Mouse (Mus musculus) ovary, postnatal 36 days (tissue): ENCODE data around the gene Lrrc4.

Experiments
- DNase-seq: peaks from one replicate; pipeline ENCODE4 v3.0.0; 2022; ENCODE audit warnings: low spot score, mixed read lengths

Lrrc4 gene

DNA sequence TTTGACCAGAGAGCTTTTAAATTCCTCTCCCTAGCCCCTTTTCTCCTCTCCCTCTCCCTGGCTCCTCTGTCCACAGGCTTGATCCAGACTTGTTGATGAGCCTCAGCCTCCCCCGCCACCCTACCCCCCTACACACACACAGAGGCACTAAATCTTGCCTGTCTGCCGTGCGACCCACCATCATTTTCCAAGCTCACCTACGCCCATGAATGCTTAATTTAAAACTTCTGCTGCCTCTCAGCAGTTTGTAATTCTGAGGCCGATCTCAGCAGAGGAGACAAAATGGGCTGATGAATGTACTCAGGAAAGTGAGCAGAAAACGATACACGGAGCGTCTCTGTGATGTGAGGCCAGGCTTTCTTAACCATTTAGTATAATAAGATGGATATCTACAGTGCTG lies 23.1 kb upstream of the Lrrc4 start:
- no peak for DNase-seq

DNA sequence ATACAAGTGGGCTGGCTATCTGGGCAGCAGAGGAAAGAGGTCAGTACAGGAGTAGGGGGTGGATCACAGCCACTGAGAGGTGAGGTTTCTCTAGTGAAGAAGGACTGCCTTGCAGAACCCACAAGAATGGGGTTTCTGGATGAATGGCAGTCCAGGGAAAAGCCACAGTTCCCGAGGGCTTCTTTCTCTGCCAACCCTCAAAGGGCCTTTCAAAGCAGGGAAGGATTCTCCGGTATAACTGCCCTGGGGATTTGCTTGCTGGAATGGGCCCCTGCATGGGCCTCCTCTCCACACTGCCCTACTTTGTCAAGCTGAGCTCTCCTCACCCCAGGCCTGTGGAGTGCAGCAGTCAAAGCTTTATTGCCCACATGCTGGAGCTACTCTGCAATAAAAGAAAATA lies 22.1 kb upstream of the Lrrc4 start:
- no peak for DNase-seq

DNA sequence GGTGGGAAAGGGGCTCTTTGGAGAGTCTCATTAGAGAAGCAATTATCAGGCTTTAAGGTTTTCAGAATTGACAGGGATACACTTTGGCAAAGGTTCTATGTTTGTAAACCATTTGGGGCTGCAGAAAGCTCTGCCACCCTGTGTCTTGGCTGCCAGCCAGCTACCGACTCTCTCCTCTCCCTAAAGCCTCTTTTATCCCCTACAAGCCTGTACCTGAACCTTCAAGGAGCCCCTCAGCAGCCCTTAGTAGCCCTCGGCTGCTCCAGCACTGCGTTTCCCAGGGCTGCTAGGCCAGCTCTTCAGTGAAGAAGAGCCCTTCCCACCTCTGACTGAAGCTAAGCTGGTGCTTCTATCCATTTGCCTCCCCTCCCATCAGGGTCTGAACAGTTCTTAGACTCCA lies 21.6 kb upstream of the Lrrc4 start:
- DNase-seq = no peak

DNA sequence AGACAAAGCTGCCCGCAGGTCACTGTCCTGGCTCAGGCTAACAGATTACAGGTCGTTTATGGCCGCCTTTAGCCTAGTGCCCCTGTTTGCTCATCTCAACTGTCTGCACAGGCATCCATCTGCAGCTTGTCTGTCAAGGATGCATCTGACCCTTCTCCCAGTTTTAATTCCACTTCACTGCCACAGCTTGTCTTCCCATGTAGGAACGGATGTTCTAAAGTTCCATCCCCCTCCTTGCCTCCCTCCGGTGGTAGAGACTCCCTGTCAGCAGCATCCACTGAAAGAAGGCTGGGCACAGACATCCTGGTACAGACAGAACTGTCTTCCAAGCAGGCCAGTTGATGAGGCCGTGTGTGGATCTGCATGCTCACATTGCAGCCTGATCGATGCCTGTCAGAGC lies 20.8 kb upstream of the Lrrc4 start:
- no peak for DNase-seq

DNA sequence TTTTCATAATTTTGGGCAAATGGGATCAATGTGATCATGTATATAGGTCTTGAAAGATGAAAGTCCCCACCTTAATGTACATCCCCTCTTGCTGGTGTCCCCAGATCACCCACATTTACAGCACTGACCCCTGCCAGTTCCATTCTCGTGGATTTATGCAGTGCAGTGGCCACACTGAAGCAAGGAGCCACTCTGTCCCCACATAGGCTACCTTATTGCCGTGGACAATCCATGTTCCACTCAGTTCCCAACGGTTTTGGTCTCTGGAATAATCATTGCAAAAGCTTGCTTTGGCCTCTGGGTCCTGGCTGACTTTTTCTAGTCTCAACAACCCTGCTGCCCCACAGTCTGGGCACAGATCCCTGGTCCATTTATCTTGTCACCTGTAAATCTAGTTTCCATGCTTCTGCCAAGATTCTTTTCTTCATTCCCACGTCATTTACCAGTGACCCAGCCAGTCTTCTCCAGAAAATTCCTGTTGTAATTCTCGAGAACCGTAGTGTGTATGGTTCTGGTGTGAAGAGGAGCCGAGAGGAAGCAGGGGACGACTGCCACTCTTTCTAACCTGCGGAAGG lies 18.9 kb upstream of the Lrrc4 start:
- DNase-seq = no peak

DNA sequence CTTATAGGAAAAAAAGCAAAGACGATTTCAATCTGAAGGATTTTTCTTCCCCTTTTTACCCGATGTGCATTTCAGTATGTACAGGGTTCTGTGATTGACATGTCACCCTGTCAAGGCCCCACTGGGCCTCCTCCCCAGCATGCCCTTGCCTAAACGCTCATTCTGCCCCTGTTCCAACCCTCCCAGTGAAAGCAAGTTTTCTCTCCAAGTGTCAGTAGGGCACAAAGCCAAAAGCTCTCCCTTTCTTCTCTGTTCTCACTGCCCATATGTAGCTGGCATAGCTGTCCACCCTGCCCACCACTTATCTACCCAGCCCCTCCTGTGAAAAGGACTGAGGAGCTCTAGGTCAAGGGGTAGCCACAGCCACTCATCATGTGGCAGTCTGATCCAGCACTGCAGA lies 17.8 kb upstream of the Lrrc4 start:
- DNase-seq = no peak

DNA sequence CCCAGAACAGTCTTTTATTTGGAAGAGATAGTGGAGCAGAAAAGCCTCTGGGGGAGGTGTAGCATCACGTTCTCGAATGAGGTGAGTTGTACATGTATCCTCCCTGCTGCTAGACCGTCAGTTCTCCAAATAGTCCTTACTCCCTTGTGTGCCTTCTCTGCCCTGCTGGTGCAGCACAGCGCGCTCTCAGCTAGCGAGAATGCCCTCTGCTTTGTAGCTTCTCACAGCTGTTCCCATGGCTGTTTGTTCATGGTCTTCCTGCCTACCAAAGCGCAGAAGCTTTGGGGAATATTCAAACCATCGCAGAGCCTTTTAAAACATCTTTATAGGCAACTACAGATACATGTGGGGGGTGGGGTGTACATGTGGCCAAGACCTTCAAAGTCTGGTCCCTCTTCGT lies 17.3 kb upstream of the Lrrc4 start:
- no peak for DNase-seq

DNA sequence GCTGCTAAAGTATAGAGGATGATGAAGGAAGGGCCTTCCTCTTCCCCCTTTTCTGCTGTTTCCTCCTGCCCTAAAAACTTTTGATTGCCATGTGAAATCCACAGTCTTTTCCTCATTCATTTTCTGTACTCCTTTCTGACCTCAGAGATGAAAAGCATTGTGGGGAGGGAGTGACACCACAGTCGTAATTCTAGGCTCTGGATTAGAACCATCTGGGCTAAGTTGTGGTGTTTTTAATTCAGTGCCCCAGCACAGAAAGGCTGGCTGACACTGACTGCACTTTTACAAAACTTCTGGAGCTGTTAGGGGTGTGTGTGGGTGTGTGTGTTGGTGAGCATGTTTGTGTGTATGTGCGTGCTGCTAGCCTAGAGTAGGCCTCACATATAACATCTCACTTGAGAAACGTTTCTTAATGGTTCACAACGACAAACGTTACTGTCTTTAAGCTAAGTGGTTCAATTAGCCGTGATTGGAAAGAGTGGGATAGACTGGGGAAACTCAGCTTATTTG lies 16.8 kb upstream of the Lrrc4 start:
- no peak for DNase-seq

DNA sequence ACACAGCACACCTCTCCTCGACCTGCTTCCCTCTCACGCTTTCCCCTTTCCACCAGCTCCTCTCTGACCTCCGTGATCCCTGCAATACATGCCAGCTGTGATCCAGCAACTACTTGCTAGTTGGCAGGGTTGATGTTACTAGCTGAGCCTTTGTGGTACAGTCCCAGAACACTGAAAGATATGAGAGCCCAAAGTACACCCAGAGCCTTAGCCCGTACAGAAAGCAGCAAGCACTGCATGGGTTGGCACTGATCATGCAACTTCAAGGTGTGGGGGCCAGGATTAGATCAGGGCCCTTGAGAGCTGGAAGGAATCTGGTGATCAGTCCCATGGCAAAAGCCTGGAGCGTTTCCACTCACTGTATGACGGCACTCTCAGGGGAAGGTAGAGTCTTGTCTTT lies 16.1 kb upstream of the Lrrc4 start:
- no peak for DNase-seq

DNA sequence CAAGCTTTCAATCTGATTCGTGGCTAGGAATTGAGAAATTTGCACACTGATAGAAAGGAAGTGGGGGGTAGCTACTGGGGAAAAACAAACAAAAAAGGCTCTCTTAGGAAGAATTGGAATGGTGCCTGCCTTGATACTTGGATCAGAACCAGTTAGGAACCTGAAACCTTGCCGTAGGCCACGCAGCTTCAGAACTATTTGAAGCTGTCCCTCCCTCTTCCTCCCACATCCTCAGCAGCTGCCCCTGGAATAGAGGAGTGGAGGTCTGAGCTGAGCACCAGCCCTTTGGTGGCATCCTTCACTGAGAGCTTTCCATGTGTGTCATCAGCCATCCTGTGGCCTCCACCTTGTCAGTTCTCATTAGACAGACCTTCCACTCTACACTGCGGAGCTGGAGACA lies 14.1 kb upstream of the Lrrc4 start:
- DNase-seq = no peak

DNA sequence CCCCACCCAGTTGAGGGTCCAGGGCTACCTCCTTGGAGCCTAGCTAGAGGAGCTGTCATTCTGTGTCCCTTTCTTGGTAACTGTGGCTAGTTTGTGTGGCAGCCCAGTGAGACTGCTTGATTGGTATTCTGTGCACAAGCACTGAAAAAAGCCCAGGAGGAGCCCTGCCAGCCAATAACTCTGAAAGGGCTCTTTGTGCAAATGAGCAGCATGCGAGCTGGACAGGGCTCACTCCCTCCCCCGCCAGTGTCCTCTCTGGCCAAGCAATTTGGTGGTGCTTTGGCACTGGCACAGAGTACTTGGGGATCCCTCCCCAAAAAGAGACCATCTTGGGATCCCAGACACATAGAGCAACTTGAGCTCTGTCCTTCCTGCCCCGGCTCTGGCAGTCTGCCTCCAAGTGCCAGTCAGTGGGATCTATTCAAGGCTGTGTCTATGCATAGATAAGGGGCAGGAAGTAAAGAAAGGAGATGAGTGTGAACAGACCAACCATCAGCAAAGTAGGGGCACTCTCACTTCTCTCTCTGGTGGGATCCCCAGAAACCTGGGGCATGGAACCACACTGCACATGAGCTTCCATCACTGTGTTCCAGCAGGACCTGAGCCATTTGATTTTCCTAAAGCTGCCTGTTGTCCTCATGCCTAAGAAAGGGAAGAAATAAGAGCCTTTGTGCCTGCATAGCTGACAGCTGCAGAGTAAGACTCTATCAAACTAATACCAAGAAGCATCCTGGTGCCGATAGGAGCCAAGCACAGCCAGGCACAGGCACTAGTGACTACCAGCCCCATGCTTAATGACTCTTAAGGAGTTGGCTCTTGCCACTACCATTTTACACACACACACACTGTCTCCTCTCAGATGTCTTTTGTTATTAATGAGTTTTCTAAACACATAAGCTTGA lies 11.1 kb upstream of the Lrrc4 start:
- DNase-seq = no peak

DNA sequence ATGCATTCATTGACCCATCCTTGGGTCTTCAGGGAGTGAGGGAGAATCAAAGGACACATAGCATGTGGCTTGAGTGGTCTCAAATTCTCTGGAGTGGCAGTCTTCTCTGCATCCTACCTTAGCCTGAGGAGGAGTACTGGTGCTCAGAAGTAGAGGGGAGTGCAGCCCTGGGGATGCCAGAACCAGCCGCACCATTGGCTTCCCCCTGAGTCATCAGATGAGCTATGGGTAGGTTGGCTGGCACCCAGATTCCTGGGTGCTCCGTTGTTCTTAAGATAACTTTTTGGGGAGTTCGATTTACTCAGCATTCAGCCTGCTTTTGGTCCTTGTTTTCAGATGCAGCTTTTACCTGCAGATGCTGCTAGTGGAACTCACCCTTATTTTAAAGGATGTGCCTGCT lies 10.0 kb upstream of the Lrrc4 start:
- no peak for DNase-seq

DNA sequence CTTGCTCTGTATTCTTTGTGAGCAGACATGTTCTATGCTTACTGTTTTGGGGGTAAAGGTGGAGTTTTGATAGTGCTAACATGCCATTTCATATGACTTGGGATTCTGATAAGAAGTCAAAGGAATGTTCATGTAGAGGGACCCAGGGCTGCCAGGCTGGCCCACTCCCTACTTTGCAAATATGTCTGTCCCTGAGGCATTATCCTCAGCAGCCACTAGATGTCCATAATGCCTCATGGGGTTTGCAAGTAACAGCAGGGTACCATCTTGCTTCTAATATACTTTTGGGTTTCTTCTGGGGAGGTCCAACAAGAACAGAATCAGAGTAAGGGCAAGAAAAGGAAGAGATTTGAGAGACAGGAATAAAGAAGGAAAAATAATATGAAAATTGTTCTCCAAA lies 5.1 kb upstream of the Lrrc4 start:
- no peak for DNase-seq

DNA sequence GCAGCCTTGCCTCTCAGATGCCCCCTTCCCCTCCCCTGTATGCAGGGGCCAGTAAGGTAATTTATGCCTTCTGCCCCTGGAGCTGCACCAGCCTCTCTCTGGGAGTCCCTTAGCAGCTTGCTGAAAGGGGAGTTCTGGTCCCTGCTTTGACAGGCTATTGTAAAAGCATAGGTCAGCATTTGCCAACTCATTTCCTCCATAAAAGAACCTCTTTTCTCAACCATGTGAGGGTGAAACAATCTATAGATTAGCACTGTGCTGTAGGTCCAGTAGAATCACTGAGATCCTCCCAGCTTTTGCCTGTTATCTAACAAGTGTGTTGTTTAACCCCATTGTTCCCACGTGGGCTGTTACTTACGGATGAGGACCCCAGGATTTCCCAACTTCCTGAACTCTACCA lies 2.5 kb upstream of the Lrrc4 start:
- no peak for DNase-seq

DNA sequence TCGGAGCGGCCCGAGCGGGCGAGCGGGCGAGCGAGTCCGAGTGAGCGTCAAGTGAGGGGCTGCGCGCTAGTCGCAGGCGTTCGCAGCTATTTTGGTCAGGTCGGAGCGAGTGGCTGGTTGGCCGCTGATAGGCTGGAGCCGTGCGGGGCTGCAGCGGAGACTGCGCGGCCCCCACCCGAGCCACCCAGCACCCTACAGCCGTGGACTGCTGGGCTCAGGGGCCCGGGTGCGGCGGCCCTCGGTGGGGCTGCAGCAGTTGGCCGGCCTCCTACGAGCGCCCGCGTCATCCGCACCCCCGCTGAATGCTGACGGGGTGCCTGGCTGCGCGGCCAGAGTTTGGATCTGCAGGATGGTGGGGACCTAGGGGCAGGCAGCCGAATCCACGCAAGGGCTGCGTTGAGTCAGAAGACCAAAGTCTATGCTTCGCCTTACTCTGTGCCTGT lies 1.9 kb upstream of the Lrrc4 start:
- peak; percentile 34 for DNase-seq

DNA sequence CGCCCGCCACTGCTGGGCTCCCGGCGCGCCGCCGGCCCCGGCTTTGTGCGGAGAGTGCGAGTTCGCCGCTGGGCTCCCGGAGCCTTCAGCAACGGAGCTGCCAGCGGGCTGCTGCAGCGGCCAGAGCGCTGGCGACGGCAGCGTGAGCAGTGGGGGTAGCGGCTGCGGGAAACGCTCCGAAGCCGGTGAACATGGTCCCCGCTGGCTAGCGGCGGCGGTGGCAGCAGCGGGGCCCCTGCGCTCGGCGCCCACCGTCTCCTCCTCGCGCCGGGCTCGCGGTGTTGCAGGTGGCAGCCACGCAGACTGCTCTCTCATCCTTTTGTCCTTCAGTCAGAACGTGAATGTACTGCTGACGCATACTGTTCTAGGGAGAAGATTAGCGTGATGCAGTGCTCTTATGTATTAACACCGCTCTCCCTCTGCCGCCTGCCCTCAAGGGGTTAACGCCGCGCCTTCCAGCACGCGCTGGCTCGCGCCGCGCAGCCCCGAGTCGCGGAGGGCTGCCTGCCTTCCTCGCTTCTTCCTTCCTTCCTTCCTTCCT lies 1.3 kb upstream of the Lrrc4 start:
- DNase-seq = no peak

DNA sequence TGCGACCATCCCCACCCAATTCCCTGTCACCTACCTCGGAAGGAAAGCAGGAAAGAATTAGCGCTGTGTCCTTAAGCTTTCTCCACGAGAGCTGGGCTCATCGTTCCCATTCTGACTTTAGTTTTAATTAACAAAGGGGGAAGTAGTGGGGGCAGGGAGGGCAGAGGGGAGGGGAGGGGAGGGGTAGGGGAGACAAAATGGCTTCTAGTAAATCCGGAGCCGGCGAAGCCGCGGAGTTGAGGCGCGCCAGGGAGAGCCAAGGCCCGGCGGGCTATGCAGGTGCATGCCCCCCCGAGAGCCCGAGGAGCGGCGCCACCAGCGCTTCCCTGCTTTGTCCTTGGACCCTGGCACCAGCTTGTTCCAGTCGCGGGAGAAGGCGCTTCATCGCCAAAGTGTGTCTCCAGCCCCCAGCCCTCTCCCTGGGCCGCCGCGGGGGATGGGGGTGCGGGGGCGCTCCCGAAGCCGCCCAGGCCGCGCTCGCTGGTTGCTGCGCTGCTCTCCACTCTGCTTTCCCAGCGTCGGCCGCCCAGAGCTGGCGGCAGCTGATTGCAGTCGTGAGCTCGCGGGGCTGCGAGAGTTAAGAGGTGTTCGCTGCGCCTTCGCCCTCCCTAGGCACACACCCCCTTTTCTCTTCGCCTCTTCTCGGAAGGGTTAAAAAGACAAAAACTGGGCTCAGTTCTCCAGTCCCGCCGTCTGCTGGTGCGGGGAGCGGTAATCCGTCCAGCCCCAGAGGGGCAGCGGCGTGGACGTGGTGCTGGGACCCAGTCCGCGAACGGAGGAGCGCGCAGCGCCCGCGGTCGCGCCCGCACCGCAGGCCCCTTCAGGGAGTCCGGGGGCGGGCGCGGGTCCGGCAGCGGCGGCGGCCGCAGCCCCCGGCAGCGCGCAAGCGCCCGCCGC lies 555 bp upstream of the Lrrc4 start:
- peak; percentile 60 for DNase-seq

DNA sequence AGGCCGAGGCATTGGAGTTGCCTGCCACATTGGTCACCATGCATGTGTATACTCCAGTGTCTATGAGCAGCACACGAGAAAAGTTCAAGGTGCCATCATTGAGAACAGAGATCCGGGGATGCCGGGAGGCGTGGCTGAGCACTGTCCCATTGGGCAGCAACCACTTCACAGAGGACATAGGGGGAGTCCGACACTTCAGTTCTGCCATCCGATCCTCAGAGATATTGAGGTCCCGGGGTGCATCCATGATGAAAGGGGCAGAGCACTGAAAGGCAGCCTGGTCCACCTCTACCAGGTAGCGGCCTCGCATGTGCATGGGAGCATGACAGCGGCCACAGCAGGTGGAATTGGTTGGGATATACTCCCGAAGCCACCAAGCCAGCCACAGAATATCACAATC lies 1.2 kb downstream of the Lrrc4 start:
- no peak for DNase-seq

DNA sequence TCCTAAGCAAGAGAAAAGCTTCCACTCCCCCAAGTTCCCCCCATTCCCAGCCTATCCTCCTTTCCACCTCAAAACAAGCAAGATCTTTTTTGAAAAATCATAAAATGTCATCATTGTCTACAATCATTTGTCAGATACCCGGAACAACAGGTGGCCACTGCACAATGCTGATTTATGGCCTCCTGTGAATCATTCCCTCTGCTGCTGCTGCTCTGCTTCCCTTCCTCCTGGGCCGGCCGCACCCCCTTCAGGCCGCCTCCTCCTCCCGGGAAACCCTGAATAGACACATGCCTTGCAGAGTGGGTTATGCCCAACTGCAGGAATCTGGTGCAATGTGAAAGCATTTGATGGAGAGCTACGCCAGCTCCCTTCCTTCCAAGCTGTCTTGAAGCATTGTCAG lies 3.0 kb downstream of the Lrrc4 start:
- no peak for DNase-seq

DNA sequence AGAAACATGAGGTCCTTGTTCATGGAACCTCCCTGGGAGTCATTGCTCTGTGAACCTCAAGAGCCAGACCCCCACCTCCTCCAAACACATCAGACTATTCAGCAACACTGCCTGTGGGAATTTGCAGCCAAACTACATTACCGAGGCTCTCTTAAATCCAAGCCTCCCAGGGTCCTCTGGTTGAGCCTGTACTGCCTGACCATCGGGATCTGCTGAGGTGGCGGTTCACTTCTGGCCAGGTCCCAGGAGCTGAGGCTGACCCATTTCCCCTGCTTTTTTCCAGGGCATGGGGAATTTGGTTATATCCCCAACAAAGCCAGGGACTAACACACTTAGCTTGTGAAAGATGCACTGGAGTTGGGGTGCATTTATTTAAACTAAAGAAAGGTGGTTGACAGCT lies 4.0 kb downstream of the Lrrc4 start:
- no peak for DNase-seq

DNA sequence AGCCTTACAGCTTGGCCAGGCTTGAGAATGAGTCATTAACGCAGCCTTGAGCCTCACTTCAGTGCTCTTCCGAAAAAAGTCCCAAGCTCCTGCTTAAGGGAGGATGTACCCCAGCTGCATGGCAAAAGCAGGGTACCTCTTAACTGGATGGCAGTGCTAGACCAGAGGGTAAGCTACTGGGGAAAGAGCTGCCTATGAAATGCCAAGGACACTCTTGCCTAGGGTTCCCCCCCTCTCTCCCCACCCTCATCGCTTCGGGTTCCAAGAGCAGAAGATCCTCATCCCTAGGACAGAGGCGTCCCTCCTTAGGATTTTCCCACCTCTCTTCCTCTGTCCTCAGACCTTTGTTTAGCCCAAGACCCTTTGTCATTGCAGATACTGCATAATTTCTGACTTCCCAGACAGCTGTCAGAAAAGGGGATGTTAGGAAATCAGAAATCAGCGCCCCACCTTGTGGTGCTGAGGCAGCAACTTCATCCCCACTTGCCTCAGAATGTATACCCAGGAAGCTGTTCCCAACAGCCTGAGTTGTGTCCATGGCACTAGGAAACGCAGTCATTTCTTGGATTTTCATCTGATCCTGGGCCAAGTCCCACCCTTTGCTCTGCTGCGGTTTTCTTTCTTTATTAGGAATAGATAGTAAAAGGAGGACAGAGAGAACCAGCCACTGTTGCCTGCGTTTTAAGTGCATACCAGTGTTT lies 4.7 kb downstream of the Lrrc4 start:
- DNase-seq = no peak

DNA sequence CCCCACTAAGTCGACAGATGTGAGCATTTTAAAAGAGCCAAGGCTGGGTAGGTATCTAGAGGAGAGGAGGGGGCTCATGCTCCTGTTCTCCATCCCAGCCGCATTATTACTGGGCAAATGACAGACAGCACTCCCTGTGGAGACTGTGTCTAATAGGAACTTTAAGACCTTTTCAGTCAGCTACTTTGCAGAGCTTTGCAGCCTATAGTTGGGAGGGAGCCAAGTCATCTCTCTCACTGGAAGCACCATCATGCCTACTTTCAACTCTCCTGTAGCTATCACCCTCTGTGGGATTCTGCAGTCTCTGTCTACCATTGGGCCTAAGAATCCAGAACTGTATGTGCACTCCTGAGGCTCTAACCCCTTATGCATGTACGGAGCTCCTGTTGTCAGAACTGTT lies 5.7 kb downstream of the Lrrc4 start:
- no peak for DNase-seq
